Mouse (Mus musculus) intestine, postnatal 0 days (tissue): Measurements from ENCODE around the gene Rnf123. TPM values are rescaled to one million over a fixed set of nuclear protein-coding genes. Genes with fewer than 3 reads are reported as not detected.
"Not testable (repeated sequence)": the region's sequence is repeated elsewhere in the genome, so short reads cannot be mapped to it uniquely, and the experiment has no call there.

Source experiments
- ATAC-seq: fragments of 200-750 bp; cut with Nextera tagmentation; 2 replicates; pipeline ENCODE4 v1.8.0; 2017; ENCODE audit warnings: mild to moderate bottlenecking, moderate TSS enrichment, moderate library complexity
- H3K27ac ChIP-seq: fragments of 300-500 bp; sonication (generic); 2 replicates; pipeline ENCODE4 v1.5.1; 2014; ENCODE audit warnings: mild to moderate bottlenecking, low read depth, low read length, moderate library complexity
- H3K27me3 ChIP-seq: fragments of 300-500 bp; sonication (generic); replicated peaks from 2 replicates; pipeline ENCODE4 v1.6.1; 2014; ENCODE audit warnings: low read length, mixed read lengths; ENCODE audit not compliant: control insufficient read depth, insufficient read depth
- H3K36me3 ChIP-seq: fragments of 300-500 bp; sonication (generic); 2 replicates; pipeline ENCODE4 v1.6.1; 2014; ENCODE audit warnings: mild to moderate bottlenecking, moderate library complexity; ENCODE audit not compliant: control insufficient read depth, insufficient read depth
- H3K4me1 ChIP-seq: fragments of 300-500 bp; sonication (generic); replicated peaks from 2 replicates; pipeline ENCODE4 v1.6.1; 2014; ENCODE audit warnings: antibody characterized with exemption, low read length, mixed read lengths; ENCODE audit not compliant: control insufficient read depth, insufficient read depth
- H3K4me2 ChIP-seq: fragments of 300-500 bp; sonication (generic); replicated peaks from 2 replicates; pipeline ENCODE4 v1.6.1; 2014; ENCODE audit warnings: low read depth, mild to moderate bottlenecking, moderate library complexity
- H3K4me3 ChIP-seq: fragments of 300-500 bp; sonication (generic); 2 replicates; pipeline ENCODE4 v1.5.1; 2014; ENCODE audit warnings: low read depth, low read length
- H3K9ac ChIP-seq: fragments of 300-500 bp; sonication (generic); 2 replicates; pipeline ENCODE4 v1.6.1; 2014; ENCODE audit warnings: mild to moderate bottlenecking, low read depth, low read length
- H3K9me3 ChIP-seq: fragments of 300-500 bp; sonication (generic); 2 replicates; pipeline ENCODE4 v1.6.1; 2016; ENCODE audit warnings: mixed run types; ENCODE audit not compliant: control insufficient read depth
- CTCF ChIP-seq: sonication (generic); IDR thresholded peaks from 2 replicates; pipeline ENCODE4 v1.5.1; 2016; ENCODE audit warnings: low read depth, mild to moderate bottlenecking, control low read depth, antibody characterized with exemption, moderate library complexity
- WGBS: fragments of 180-500 bp; shearing (Covaris S2); extraction: QIAGEN DNeasy Blood & Tissue Kit; methylation state at CpG from one replicate; pipeline ENCODE4 v1.1.7; 2014; 5-methylcytosine and 5-hydroxymethylcytosine counted together
- polyA plus RNA-seq: library from polyadenylated mRNA; unstranded; fragments of >200 nt; fragmentation: Nextera tagmentation; extraction: Ambion mirVana; gene quantifications from 2 replicates; pipeline ENCODE4 v1.2.1, GENCODE M21; 2015

Gene Rnf123
- polyA plus RNA-seq, 1 experiment from 2014 or later: 18.2 TPM

DNA sequence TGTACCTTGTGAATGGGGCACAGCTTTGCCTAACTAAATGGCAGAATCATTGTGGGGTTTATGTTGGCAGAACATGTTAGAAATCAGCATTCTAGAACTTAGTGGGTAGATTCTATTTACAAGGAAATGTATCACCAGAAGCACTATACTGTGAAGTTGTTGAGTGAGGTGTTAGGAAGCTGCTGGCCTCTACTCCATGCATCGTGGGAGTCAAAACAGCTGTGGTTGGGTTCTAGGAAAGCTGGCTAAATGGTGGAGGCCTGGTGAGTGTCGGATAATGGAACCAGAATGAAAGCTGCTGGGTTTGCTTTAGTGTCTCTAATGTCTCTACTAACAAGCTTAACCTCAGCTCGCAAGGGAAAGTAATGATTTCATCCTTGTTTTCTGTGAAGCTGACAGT is 66.0 kb downstream of the Rnf123 start:
- no peak overlapping the region for H3K4me3 ChIP-seq
- no peaks in the 10 kb centered on the region for H3K4me1 ChIP-seq
- no peak for ATAC-seq
- TF ChIP-seq CTCF: no peak
- H3K27ac ChIP-seq: no peak overlapping the region
- H3K9me3 ChIP-seq: no peaks in the 10 kb centered on the region
- no peak overlapping the region for H3K9ac ChIP-seq
- 0 out of 2 replicates have a peak, but pooled peaks cover 6% of the 10 kb centered on the region for H3K36me3 ChIP-seq
- H3K4me2 ChIP-seq: no peak overlapping the region
- WGBS: 80% methylated on average over 3 of the region's 3 CpGs
- H3K27me3 ChIP-seq: no peaks in the 10 kb centered on the region

DNA sequence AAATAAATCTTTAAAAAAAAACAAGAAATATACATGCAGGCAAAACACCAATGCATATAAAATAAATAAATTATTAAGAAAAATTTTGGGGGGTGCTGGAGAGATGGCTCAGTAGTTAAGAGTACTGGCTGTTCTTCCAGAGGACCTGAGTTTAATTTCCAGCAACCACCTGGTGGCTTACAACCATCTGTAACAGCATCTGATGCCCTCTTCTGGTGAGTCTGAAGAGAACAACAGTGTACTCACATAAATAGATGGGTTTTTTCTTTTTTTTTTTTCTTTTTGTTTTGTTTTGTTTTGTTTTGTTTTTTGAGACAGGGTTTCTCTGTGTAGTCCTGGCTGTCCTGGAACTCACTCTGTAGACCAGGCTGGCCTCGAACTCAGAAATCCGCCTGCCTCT is 69.6 kb downstream of the Rnf123 start:
- H3K36me3 ChIP-seq, H3K4me2 ChIP-seq, H3K4me1 ChIP-seq, H3K4me3 ChIP-seq, H3K27ac ChIP-seq, ATAC-seq, H3K9me3 ChIP-seq, H3K9ac ChIP-seq, H3K27me3 ChIP-seq: not testable (repeated sequence)
- peak; percentile 41 for TF ChIP-seq CTCF
- WGBS: 98% methylated on average over 2 of the region's 2 CpGs

DNA sequence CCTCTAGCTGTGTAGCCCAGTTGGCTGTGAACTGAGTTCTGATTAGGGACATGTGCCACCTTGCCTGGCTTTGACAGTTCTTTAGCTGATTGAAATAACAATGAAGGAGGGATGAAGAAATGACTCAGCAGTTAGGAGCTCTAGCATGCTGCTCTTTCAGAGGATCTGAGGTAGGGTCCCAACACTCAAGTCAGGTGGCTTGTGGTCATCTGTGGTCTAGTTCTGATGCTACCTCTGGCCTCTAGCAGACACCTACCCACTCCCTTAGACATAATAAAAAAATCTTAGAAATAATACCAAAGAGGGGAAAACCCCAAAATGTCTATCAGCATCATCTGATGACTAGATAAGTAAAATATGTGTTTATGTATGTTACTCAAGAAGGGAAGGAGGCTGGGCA is 72.8 kb downstream of the Rnf123 start:
- Histone ChIP-seq H3K36me3 (no peaks in the 10 kb centered on the region), H3K27me3 (no peaks in the 10 kb centered on the region), H3K9me3 (no peaks in the 10 kb centered on the region), H3K4me1 (no peaks in the 10 kb centered on the region), H3K9ac (no peak overlapping the region), H3K4me2 (no peak overlapping the region), H3K4me3 (no peak overlapping the region), H3K27ac (no peak overlapping the region)
- no peak for TF ChIP-seq CTCF
- ATAC-seq: no peak

DNA sequence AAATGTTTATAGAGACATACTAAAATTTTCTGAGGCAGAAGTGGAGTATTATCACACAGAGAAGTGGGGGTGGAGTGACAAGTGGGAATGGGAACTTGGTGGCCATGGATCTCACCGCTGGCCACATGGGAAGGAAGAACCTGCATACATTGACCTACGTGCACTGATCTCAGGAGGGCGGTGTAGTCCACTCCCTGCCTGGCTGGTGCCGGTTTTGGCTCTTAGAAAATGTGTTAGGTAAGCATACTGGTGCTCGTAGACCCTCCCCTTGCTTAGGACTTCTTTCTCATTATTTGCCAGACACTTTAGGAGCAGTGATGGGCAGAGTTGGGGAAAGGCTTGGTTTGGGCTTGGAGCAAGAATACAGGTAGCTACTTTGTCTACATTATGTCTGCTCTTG is 75.1 kb downstream of the Rnf123 start:
- no peaks in the 10 kb centered on the region for H3K9me3 ChIP-seq
- H3K36me3 ChIP-seq: no peaks in the 10 kb centered on the region
- H3K4me3 ChIP-seq: no peak overlapping the region
- H3K27me3 ChIP-seq: no peaks in the 10 kb centered on the region
- H3K4me2 ChIP-seq: no peak overlapping the region
- H3K27ac ChIP-seq: no peak overlapping the region
- WGBS: 71% methylated on average over 5 of the region's 5 CpGs
- no peak overlapping the region for H3K9ac ChIP-seq
- no peaks in the 10 kb centered on the region for H3K4me1 ChIP-seq
- no peak for TF ChIP-seq CTCF
- ATAC-seq: no peak

DNA sequence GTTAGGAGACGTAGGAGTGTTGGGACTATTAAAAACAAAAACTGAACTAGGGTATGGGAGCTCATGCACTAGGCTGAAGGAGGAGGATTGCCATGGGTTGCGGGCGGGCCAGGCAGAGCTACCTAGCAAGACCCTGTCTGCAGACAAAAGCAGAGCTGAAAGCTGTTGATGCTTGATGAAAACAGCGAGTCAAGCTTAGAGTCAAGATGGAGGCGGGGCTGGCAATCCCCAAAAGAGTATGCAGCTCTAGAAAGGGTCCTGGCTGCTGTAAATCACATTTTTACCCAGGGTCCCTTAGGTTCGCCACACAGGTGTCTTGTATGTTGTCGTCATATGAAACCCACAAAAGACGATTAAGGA is 79.6 kb downstream of the Rnf123 start:
- no peak for ATAC-seq
- Histone ChIP-seq H3K27ac (peak overlapping the region; percentile 96; the same call in 1 of the 2 replicates), H3K4me3 (peak overlapping the region; percentile 100), H3K9ac (peak overlapping the region; percentile 100), H3K9me3 (no peaks in the 10 kb centered on the region), H3K36me3 (no peaks in the 10 kb centered on the region), H3K4me2 (peak overlapping the region; percentile 95), H3K27me3 (no peaks in the 10 kb centered on the region), H3K4me1 (0 out of 2 replicates have a peak, but pooled peaks cover 6% of the 10 kb centered on the region)
- 19% methylated on average over 8 of the region's 8 CpGs for WGBS
- no peak for TF ChIP-seq CTCF

DNA sequence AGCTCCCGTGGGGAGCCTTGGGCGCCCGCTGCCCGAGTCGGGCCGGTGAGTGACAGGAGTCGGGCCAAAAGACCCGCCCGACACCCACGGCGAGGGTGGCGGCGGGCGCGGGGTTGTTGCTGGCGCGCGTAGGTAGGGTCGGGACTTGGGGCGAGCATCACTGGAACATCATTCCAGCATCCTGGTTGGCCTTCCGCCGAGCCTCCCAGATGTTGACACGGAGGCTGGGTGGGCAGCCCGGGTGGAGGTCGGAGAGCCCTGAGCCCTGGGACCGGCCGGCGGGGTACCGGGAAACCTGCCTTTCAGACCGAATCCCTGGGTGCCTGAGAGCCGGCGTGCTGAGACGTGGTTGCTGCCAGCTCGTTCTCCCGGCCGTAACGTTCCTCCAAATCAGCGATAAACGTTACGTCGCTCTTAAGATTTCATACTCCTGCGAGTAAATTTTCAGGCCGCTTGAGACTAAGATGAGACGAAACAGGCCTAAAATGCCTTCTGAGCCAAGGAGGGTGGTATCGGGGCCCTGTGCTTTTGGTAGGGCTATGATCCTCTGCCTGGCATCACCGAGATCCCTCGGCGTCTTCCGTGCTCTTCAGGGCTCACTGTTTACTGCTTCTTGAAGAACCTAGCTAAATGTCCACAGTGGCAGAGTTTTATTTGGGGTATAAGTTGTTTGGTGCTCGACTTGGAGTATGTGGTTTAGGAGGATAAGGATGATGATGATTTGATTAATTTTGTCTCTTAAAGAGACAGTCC is 80.2 kb downstream of the Rnf123 start:
- WGBS: under 1% methylated on average over 50 of the region's 50 CpGs

More for the DNA sequence above, 80.2 kb downstream of the Rnf123 start:
- Histone ChIP-seq H3K27ac (peak overlapping the region; percentile 96), H3K4me3 (peak overlapping the region; percentile 100), H3K27me3 (no peaks in the 10 kb centered on the region), H3K4me2 (peak overlapping the region; percentile 95), H3K9ac (peak overlapping the region; percentile 100), H3K4me1 (0 out of 2 replicates have a peak, but pooled peaks cover 6% of the 10 kb centered on the region), H3K9me3 (no peaks in the 10 kb centered on the region), H3K36me3 (no peaks in the 10 kb centered on the region)
- peak; percentile 37; the same call in 1 of the 2 replicates for ATAC-seq
- TF ChIP-seq CTCF: no peak
